Mouse (Mus musculus): ENCODE data around the gene Cd109. TPM values are rescaled to one million over a fixed set of nuclear protein-coding genes. Genes with fewer than 3 reads are reported as not detected.

The Cd109 gene
- total and polyA plus RNA-seq, 3 experiments, result not detected

- DNase-seq (ENCODE audit: low read depth, low spot score), result no peak
- TF ChIP-seq TCF12 (IDR thresholded peaks at IDR 0.05; ENCODE audit: low read depth, low read length) (no peak), ZC3H11A (IDR thresholded peaks at IDR 0.05; ENCODE audit: low read depth, low read length) (no peak), CHD1 (IDR thresholded peaks at IDR 0.05; ENCODE audit: low read depth, low read length) (no peak), TAL1 (IDR thresholded peaks at IDR 0.05; ENCODE audit: low read length) (no peak), MAZ (IDR thresholded peaks at IDR 0.05; ENCODE audit: low read depth, low read length) (no peak), ZKSCAN1 (IDR thresholded peaks at IDR 0.05; ENCODE audit: low read depth, low read length) (no peak), JUND (IDR thresholded peaks at IDR 0.05; ENCODE audit: low read depth, low read length) (no peak), BHLHE40 (IDR thresholded peaks at IDR 0.05; ENCODE audit: borderline replicate concordance, low read depth, low read length) (no peak), EP300 (IDR thresholded peaks at IDR 0.05; ENCODE audit: low read depth in 1 of 2, low read length in 2 of 2) (no peak), ELF1 (IDR thresholded peaks at IDR 0.05; ENCODE audit: low read depth, low read length) (no peak), NRF1 (IDR thresholded peaks at IDR 0.05; ENCODE audit: insufficient read depth, low read depth, low read length, poor library complexity, severe bottlenecking) (no peak), GATA1 (IDR thresholded peaks at IDR 0.05; ENCODE audit: low read depth, low read length) (no peak), MAFK (IDR thresholded peaks at IDR 0.05; ENCODE audit: borderline replicate concordance, low read depth, low read length) (no peak), UBTF (IDR thresholded peaks at IDR 0.05; ENCODE audit: borderline replicate concordance, insufficient read depth, low read depth, low read length) (no peak), CTCF (IDR thresholded peaks at IDR 0.05 in 2 of 3, conservative IDR thresholded peaks at IDR 0.05 in 1 of 3; ENCODE audit: control insufficient read depth in 1 of 3, insufficient read depth in 1 of 3, low read depth in 2 of 3, low read length in 3 of 3, poor library complexity in 1 of 3, severe bottlenecking in 1 of 3) (no peak), MEF2A (IDR thresholded peaks at IDR 0.05; ENCODE audit: extremely low read depth, insufficient replicate concordance, low read depth, low read length, poor library complexity, severe bottlenecking) (no peak), GABPA (IDR thresholded peaks at IDR 0.05; ENCODE audit: low read depth, low read length) (no peak), SIN3A (IDR thresholded peaks at IDR 0.05; ENCODE audit: low read length) (no peak), MAX (IDR thresholded peaks at IDR 0.05; ENCODE audit: low read length) (no peak)
- no peaks in the 10 kb centered on the region for H3K4me1 ChIP-seq (ENCODE audit: control insufficient read depth in 1 of 2, insufficient read depth in 2 of 2, low read length in 2 of 2)
- no peaks in the 10 kb centered on the region for H3K79me2 ChIP-seq (ENCODE audit: control insufficient read depth, insufficient read depth, low read length, poor library complexity)
- H3K27me3 ChIP-seq (ENCODE audit: control insufficient read depth in 1 of 2, insufficient read depth in 2 of 2, low read length in 2 of 2), result no peaks in the 10 kb centered on the region
- no peaks in the 10 kb centered on the region for H3K9me3 ChIP-seq (replicated peaks; ENCODE audit: insufficient read depth, low read length)
- H3K27ac ChIP-seq (ENCODE audit: control insufficient read depth, low read depth, low read length), result no peak overlapping the region
- no peak overlapping the region for H3K4me3 ChIP-seq (ENCODE audit: control insufficient read depth in 1 of 2, insufficient read depth in 1 of 2, low read depth in 2 of 2, low read length in 2 of 2)
- H3K9ac ChIP-seq (ENCODE audit: control insufficient read depth, low read depth, low read length, poor library complexity, severe bottlenecking), result no peak overlapping the region
- no peaks in the 10 kb centered on the region for H3K36me3 ChIP-seq (ENCODE audit: control insufficient read depth in 1 of 2, insufficient read depth in 2 of 2, low read length in 2 of 2)
Measured at GRCm38 (mm10) chr9:78735519-78735918, 120.2 kb downstream of the Cd109 start.

- TF ChIP-seq ZNF384 (IDR thresholded peaks at IDR 0.05; ENCODE audit: low read depth, low read length) (no peak), TBP (IDR thresholded peaks at IDR 0.05; ENCODE audit: low read depth, low read length) (no peak), RAD21 (IDR thresholded peaks at IDR 0.05; ENCODE audit: low read depth, low read length) (no peak), SIN3A (IDR thresholded peaks at IDR 0.05; ENCODE audit: low read length) (no peak)
- H3K9me3 ChIP-seq (replicated peaks; ENCODE audit: insufficient read depth, low read length), result no peaks in the 10 kb centered on the region
- no peaks in the 10 kb centered on the region; a peak in 1 of 4 replicates for H3K27me3 ChIP-seq (ENCODE audit: control insufficient read depth in 1 of 2, insufficient read depth in 2 of 2, low read length in 2 of 2)
- no peak overlapping the region for H3K27ac ChIP-seq (ENCODE audit: control insufficient read depth, low read depth, low read length)
- no peak overlapping the region for H3K9ac ChIP-seq (ENCODE audit: control insufficient read depth, low read depth, low read length, poor library complexity, severe bottlenecking)
- no peak for DNase-seq (ENCODE audit: low read depth, low spot score)
- no peaks in the 10 kb centered on the region for H3K79me2 ChIP-seq (ENCODE audit: control insufficient read depth, insufficient read depth, low read length, poor library complexity)
- no peaks in the 10 kb centered on the region for H3K36me3 ChIP-seq (ENCODE audit: control insufficient read depth in 1 of 2, insufficient read depth in 2 of 2, low read length in 2 of 2)
- no peak overlapping the region for H3K4me3 ChIP-seq (ENCODE audit: control insufficient read depth in 1 of 2, insufficient read depth in 1 of 2, low read depth in 2 of 2, low read length in 2 of 2)
- H3K4me1 ChIP-seq (ENCODE audit: control insufficient read depth in 1 of 2, insufficient read depth in 2 of 2, low read length in 2 of 2), result no peaks in the 10 kb centered on the region
Measured at GRCm38 (mm10) chr9:78742012-78742411, 126.7 kb downstream of the Cd109 start.
